Mouse (Mus musculus): Measurements from ENCODE around the gene Oscp1.

- TF ChIP-seq GATA1 (IDR thresholded peaks at IDR 0.05; ENCODE audit: borderline replicate concordance, low read length) (no peak), FLI1 (IDR thresholded peaks at IDR 0.05; ENCODE audit: low read length) (no peak)
Measured at GRCm38 (mm10) chr4:126035413-126035812, 23.0 kb upstream of the Oscp1 start.
